Mouse (Mus musculus) liver, embryonic 16.5 days (tissue): ENCODE data around the gene Palld. TPM values are rescaled to one million over a fixed set of nuclear protein-coding genes. Genes with fewer than 3 reads are reported as not detected.

Experiments
- ATAC-seq: fragments of 200-750 bp; cut with Nextera tagmentation; 2 replicates; pipeline ENCODE4 v1.8.0; 2017; ENCODE audit warnings: low read depth, mild to moderate bottlenecking, moderate number of reproducible peaks, moderate library complexity
- H3K27ac ChIP-seq: fragments of 300-500 bp; sonication (generic); 2 replicates; pipeline ENCODE4 v1.5.1; 2014; ENCODE audit warnings: mild to moderate bottlenecking, low read length
- H3K27me3 ChIP-seq: fragments of 300-500 bp; sonication (generic); 2 replicates; pipeline ENCODE4 v1.6.1; 2014; ENCODE audit warnings: low read depth, low read length, mixed read lengths; ENCODE audit not compliant: control insufficient read depth, insufficient read depth
- H3K36me3 ChIP-seq: fragments of 300-500 bp; sonication (generic); 2 replicates; pipeline ENCODE4 v1.6.1; 2014; ENCODE audit warnings: mild to moderate bottlenecking; ENCODE audit not compliant: control insufficient read depth, insufficient read depth
- H3K4me1 ChIP-seq: fragments of 300-500 bp; sonication (generic); 2 replicates; pipeline ENCODE4 v1.6.1; 2014; ENCODE audit warnings: low read depth, low read length, mixed read lengths; ENCODE audit not compliant: control insufficient read depth
- H3K4me2 ChIP-seq: fragments of 300-500 bp; sonication (generic); 2 replicates; pipeline ENCODE4 v1.6.1; 2014; ENCODE audit warnings: low read depth, low read length, mixed read lengths
- H3K4me3 ChIP-seq: fragments of 300-500 bp; sonication (generic); 2 replicates; pipeline ENCODE4 v1.5.1; 2014; ENCODE audit warnings: low read depth, mild to moderate bottlenecking, low read length
- H3K9ac ChIP-seq: fragments of 300-500 bp; sonication (generic); 2 replicates; pipeline ENCODE4 v1.6.1; 2014; ENCODE audit warnings: low read depth, low read length
- H3K9me3 ChIP-seq: fragments of 300-500 bp; sonication (generic); replicated peaks from 2 replicates; pipeline ENCODE4 v1.6.1; 2016; ENCODE audit warnings: low read length; ENCODE audit not compliant: control insufficient read depth
- WGBS: fragments of 180-500 bp; shearing (Covaris S2); extraction: QIAGEN DNeasy Blood & Tissue Kit; methylation state at CpG from one replicate; pipeline ENCODE4 v1.1.7; 2014; ENCODE audit not compliant: insufficient replicate concordance; 5-methylcytosine and 5-hydroxymethylcytosine counted together
- polyA plus RNA-seq: library from polyadenylated mRNA; unstranded; fragments of >200 nt; fragmentation: Nextera tagmentation; extraction: Ambion mirVana; gene quantifications from 2 replicates; pipeline ENCODE4 v1.2.1, GENCODE M21; 2015

The Palld gene
- polyA plus RNA-seq, 1 experiment from 2014 or later: 7.3 TPM

GRCm38 (mm10) chr8:61617049-61617448, 285.4 kb downstream of the Palld start:
- Histone ChIP-seq H3K9ac (no peak overlapping the region), H3K9me3 (no peaks in the 10 kb centered on the region), H3K27me3 (no peaks in the 10 kb centered on the region), H3K27ac (no peak overlapping the region), H3K4me3 (no peak overlapping the region), H3K4me1 (no peaks in the 10 kb centered on the region; the same call in 1 of the 2 replicates), H3K36me3 (no peaks in the 10 kb centered on the region), H3K4me2 (no peak overlapping the region)
- WGBS: 72% methylated on average over 3 of the region's 3 CpGs
- no peak for ATAC-seq

GRCm38 (mm10) chr8:61615711-61616697, 286.5 kb downstream of the Palld start:
- peak; percentile 64 for ATAC-seq
- Histone ChIP-seq H3K9ac (no peak overlapping the region), H3K27ac (no peak overlapping the region), H3K4me1 (no peaks in the 10 kb centered on the region; the same call in 1 of the 2 replicates), H3K4me2 (no peak overlapping the region), H3K9me3 (no peaks in the 10 kb centered on the region), H3K27me3 (no peaks in the 10 kb centered on the region), H3K36me3 (no peaks in the 10 kb centered on the region), H3K4me3 (no peak overlapping the region)
- 36% methylated on average over 9 of the region's 9 CpGs for WGBS

- ATAC-seq: no peak
- Histone ChIP-seq H3K9me3 (no peaks in the 10 kb centered on the region), H3K9ac (no peak overlapping the region), H3K4me2 (no peak overlapping the region), H3K4me1 (no peaks in the 10 kb centered on the region; the same call in 1 of the 2 replicates), H3K27ac (no peak overlapping the region), H3K4me3 (no peak overlapping the region), H3K27me3 (no peaks in the 10 kb centered on the region), H3K36me3 (no peaks in the 10 kb centered on the region)
- WGBS: 54% methylated on average over 6 of the region's 6 CpGs
These were observed 290.7 kb downstream of the Palld start for GRCm38 (mm10) chr8:61611741-61612140.

GRCm38 (mm10) chr8:61611077-61611476, 291.4 kb downstream of the Palld start:
- H3K9ac ChIP-seq: no peak overlapping the region
- no peak for ATAC-seq
- 57% methylated on average over 7 of the region's 7 CpGs for WGBS
- H3K4me3 ChIP-seq: no peak overlapping the region
- H3K4me1 ChIP-seq: no peaks in the 10 kb centered on the region; the same call in 1 of the 2 replicates
- H3K9me3 ChIP-seq: no peaks in the 10 kb centered on the region
- H3K27me3 ChIP-seq: no peaks in the 10 kb centered on the region
- H3K4me2 ChIP-seq: no peak overlapping the region
- H3K27ac ChIP-seq: no peak overlapping the region
- H3K36me3 ChIP-seq: no peaks in the 10 kb centered on the region

- Histone ChIP-seq H3K27me3 (no peaks in the 10 kb centered on the region), H3K4me2 (no peak overlapping the region), H3K9ac (no peak overlapping the region), H3K27ac (no peak overlapping the region), H3K4me1 (no peaks in the 10 kb centered on the region; the same call in 1 of the 2 replicates), H3K4me3 (no peak overlapping the region), H3K36me3 (no peaks in the 10 kb centered on the region), H3K9me3 (no peaks in the 10 kb centered on the region)
- 51% methylated on average over 5 of the region's 5 CpGs for WGBS
- peak; percentile 42; the same call in 1 of the 2 replicates for ATAC-seq
These were observed 291.9 kb downstream of the Palld start for GRCm38 (mm10) chr8:61610546-61610945.

GRCm38 (mm10) chr8:61607463-61607813, 295.1 kb downstream of the Palld start:
- 54% methylated on average over 6 of the region's 6 CpGs for WGBS
- Histone ChIP-seq H3K9me3 (no peaks in the 10 kb centered on the region), H3K36me3 (no peaks in the 10 kb centered on the region), H3K9ac (no peak overlapping the region), H3K4me3 (no peak overlapping the region), H3K27me3 (no peaks in the 10 kb centered on the region), H3K4me2 (no peak overlapping the region), H3K27ac (peak overlapping the region; percentile 22; the same call in 1 of the 2 replicates), H3K4me1 (no peaks in the 10 kb centered on the region; the same call in 1 of the 2 replicates)
- no peak for ATAC-seq

- Histone ChIP-seq H3K4me1 (no peaks in the 10 kb centered on the region; the same call in 1 of the 2 replicates), H3K4me3 (no peak overlapping the region), H3K36me3 (no peaks in the 10 kb centered on the region), H3K9me3 (no peaks in the 10 kb centered on the region), H3K9ac (no peak overlapping the region), H3K27me3 (no peaks in the 10 kb centered on the region), H3K4me2 (no peak overlapping the region), H3K27ac (peak overlapping the region; percentile 33; the same call in 1 of the 2 replicates)
- WGBS: 9% methylated on average over 8 of the region's 8 CpGs
- peak; percentile 83 for ATAC-seq
These were observed 295.6 kb downstream of the Palld start for GRCm38 (mm10) chr8:61606795-61607462.

- Histone ChIP-seq H3K9ac (no peak overlapping the region), H3K4me3 (no peak overlapping the region), H3K27ac (no peak overlapping the region), H3K4me1 (no peaks in the 10 kb centered on the region), H3K4me2 (no peak overlapping the region), H3K27me3 (no peaks in the 10 kb centered on the region), H3K36me3 (no peaks in the 10 kb centered on the region), H3K9me3 (no peaks in the 10 kb centered on the region)
- ATAC-seq: no peak
- 70% methylated on average over 2 of the region's 2 CpGs for WGBS
These were observed 297.6 kb downstream of the Palld start for GRCm38 (mm10) chr8:61604871-61605270.

- no peak overlapping the region for H3K27ac ChIP-seq
- H3K4me3 ChIP-seq: no peak overlapping the region
- 49% methylated on average over 3 of the region's 3 CpGs for WGBS
- H3K9me3 ChIP-seq: no peaks in the 10 kb centered on the region
- no peaks in the 10 kb centered on the region for H3K36me3 ChIP-seq
- ATAC-seq: no peak
- no peak overlapping the region for H3K9ac ChIP-seq
- no peak overlapping the region for H3K4me2 ChIP-seq
- H3K27me3 ChIP-seq: no peaks in the 10 kb centered on the region
- H3K4me1 ChIP-seq: no peaks in the 10 kb centered on the region
These were observed 305.6 kb downstream of the Palld start for GRCm38 (mm10) chr8:61596889-61597288.
